Mouse (Mus musculus): ENCODE measurements at regions not wholly inside any gene's neighbourhood (a gene's known extent, or its start where the extent isn't known, plus 50 kb on each side); places are given as distances from the start of the nearest gene placed in this dataset.

DNA sequence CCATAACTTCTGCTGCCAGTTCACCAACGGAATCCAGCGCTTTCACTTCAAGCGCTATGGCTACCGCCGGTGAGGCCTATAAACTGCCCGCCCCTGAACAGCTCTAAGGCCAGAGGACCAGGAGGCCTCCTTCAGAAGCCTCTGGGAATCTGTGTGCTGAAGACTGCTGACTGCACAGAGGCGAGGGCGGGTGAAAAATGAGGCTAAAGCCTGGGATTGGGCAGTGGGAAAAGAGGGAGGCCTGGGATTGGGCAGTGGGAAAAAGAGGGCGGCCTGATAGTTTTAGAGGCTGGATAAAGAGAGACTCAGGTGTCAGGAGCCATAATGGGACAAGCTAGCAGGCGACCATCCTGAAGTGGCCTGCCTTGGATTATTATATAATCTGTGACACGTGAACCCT is 80.8 kb downstream of the Plekhb2 start:
- Histone ChIP-seq H3K4me3 (ENCODE audit: low read depth, low read length) (no peak overlapping the region), H3K9me3 (ENCODE audit: low read length) (no peaks in the 10 kb centered on the region), H3K4me1 (ENCODE audit: insufficient read depth, low read depth, low read length) (no peaks in the 10 kb centered on the region), H3K27me3 (replicated peaks; ENCODE audit: insufficient read depth, low read length) (no peaks in the 10 kb centered on the region), H3K9ac (replicated peaks; ENCODE audit: low read depth) (no peak overlapping the region), H3K36me3 (ENCODE audit: insufficient read depth, low read length) (no peaks in the 10 kb centered on the region), H3K27ac (ENCODE audit: low read length) (no peak overlapping the region), H3K4me2 (replicated peaks; ENCODE audit: low read depth, low read length) (no peak overlapping the region)
- no peak for ATAC-seq
- 89% methylated on average over 11 of the region's 11 CpGs for WGBS
- TF ChIP-seq EP300 (IDR thresholded peaks at IDR 0.05) (no peak), CTCF (IDR thresholded peaks at IDR 0.05) (no peak)
- DNase-seq (ENCODE audit: low spot score), result no peak

DNA sequence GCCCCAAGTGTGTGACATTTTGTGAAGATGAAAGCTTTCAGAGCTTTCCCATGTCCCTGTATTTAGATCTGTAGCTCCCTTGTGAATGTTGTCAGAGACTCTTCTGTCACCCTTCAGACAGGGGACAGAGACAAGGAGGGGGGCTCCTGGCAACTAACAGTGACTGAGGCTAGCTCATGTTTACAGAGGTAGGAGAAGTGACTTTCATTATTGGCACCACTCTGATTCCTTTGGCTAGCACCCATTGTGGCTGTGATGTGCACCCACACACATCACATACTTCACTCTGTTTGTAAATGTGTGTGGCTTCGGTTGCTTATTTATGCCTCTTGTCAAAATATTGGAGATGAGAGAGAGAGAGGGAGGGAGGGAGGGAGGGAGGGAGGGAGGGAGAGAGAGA is 93.4 kb downstream of the Plekhb2 start:
- no peaks in the 10 kb centered on the region for H3K36me3 ChIP-seq (ENCODE audit: insufficient read depth, low read length)
- no peaks in the 10 kb centered on the region for H3K9me3 ChIP-seq (ENCODE audit: low read length)
- no peak overlapping the region for H3K4me3 ChIP-seq (ENCODE audit: low read depth, low read length)
- DNase-seq (ENCODE audit: low spot score) (no peak), ATAC-seq (no peak)
- H3K27me3 ChIP-seq (replicated peaks; ENCODE audit: insufficient read depth, low read length), result no peaks in the 10 kb centered on the region
- no peaks in the 10 kb centered on the region for H3K4me1 ChIP-seq (ENCODE audit: insufficient read depth, low read depth, low read length)
- H3K4me2 ChIP-seq (replicated peaks; ENCODE audit: low read depth, low read length), result no peak overlapping the region
- H3K27ac ChIP-seq (ENCODE audit: low read length), result no peak overlapping the region
- 63% methylated on average over 1 of the region's 1 CpGs for WGBS
- no peak overlapping the region for H3K9ac ChIP-seq (replicated peaks; ENCODE audit: low read depth)
- TF ChIP-seq CTCF (IDR thresholded peaks at IDR 0.05) (no peak), EP300 (IDR thresholded peaks at IDR 0.05) (no peak)

DNA sequence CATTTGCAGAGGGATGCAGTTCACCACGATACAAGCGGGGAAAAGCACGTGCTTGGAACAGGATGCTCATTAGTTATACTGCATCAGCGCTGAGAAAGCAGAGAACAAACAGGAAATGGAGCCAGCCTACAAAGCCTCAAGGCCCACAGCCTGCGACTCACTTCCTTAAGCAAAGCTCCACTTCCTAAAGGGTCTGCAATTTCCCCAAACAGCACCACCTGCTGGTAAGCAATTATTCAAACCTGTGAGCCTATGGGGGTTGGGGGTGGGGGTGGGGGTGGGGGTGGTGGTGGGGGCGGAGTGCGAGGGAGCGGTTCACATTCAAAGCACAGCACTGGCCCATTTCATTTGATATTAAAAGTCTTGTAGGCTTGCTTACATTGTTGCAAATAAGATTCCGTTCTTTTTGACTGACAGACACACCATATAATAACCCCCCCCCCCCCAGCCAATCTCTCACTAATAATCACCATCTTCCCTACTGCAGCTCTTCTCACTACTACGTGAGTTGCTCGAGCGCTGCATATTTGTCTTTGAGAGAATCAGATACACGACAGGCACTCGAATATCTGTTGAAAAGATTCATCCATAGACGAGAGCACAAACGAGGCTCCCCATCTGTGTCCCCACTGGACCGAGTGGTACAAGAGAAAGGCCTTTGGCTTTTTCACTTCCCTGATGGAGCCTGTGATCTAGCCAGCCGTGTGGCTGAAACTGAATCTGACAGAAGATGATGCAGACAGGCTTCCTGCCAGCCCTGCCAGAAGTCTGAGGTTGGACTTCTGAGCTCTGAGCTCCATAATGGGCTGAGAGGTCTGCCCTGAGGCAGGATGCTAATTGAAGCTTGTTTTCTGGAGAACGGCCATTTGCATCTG is 112.1 kb downstream of the Plekhb2 start:
- H3K9me3 ChIP-seq (ENCODE audit: low read length), result no peaks in the 10 kb centered on the region
- H3K9ac ChIP-seq (replicated peaks; ENCODE audit: low read depth), result no peak overlapping the region
- no peaks in the 10 kb centered on the region for H3K4me1 ChIP-seq (ENCODE audit: insufficient read depth, low read depth, low read length)
- no peak overlapping the region for H3K4me2 ChIP-seq (replicated peaks; ENCODE audit: low read depth, low read length)
- no peaks in the 10 kb centered on the region for H3K27me3 ChIP-seq (replicated peaks; ENCODE audit: insufficient read depth, low read length)
- no peaks in the 10 kb centered on the region for H3K36me3 ChIP-seq (ENCODE audit: insufficient read depth, low read length)
- H3K27ac ChIP-seq (ENCODE audit: low read length), result no peak overlapping the region
- WGBS, result 70% methylated on average over 19 of the region's 19 CpGs
- DNase-seq (ENCODE audit: low spot score) (no peak), ATAC-seq (no peak)
- no peak for TF ChIP-seq CTCF (IDR thresholded peaks at IDR 0.05)
- TF ChIP-seq EP300 (IDR thresholded peaks at IDR 0.05), result no peak
- H3K4me3 ChIP-seq (ENCODE audit: low read depth, low read length), result no peak overlapping the region

DNA sequence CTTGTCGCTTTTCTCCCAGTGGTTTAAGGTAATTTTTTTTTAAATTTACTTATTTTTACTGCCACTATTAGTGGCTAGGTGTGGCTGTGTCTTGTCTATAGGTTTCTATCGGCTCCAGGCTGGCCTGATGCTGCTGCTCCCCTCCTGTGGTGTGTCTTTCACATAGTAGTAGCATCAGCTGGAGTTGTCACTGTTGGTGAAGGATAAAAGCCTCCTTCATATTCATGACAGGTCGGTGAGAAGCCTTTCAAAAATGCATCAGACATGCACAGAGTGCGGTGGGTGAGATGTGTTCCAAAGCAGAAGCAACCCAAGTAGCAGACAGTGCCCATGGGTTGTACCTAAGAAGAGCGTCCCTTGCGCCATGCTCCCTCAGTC is 112.7 kb downstream of the Plekhb2 start:
- Histone ChIP-seq H3K36me3 (ENCODE audit: insufficient read depth, low read length) (no peaks in the 10 kb centered on the region), H3K4me3 (ENCODE audit: low read depth, low read length) (no peak overlapping the region), H3K27ac (ENCODE audit: low read length) (no peak overlapping the region), H3K4me2 (replicated peaks; ENCODE audit: low read depth, low read length) (no peak overlapping the region), H3K9me3 (ENCODE audit: low read length) (no peaks in the 10 kb centered on the region), H3K9ac (replicated peaks; ENCODE audit: low read depth) (no peak overlapping the region), H3K27me3 (replicated peaks; ENCODE audit: insufficient read depth, low read length) (no peaks in the 10 kb centered on the region), H3K4me1 (ENCODE audit: insufficient read depth, low read depth, low read length) (no peaks in the 10 kb centered on the region)
- no peak for TF ChIP-seq EP300 (IDR thresholded peaks at IDR 0.05)
- TF ChIP-seq CTCF (IDR thresholded peaks at IDR 0.05), result no peak
- no peak for DNase-seq (ENCODE audit: low spot score)
- ATAC-seq, result no peak
- WGBS, result 74% methylated on average over 6 of the region's 6 CpGs

DNA sequence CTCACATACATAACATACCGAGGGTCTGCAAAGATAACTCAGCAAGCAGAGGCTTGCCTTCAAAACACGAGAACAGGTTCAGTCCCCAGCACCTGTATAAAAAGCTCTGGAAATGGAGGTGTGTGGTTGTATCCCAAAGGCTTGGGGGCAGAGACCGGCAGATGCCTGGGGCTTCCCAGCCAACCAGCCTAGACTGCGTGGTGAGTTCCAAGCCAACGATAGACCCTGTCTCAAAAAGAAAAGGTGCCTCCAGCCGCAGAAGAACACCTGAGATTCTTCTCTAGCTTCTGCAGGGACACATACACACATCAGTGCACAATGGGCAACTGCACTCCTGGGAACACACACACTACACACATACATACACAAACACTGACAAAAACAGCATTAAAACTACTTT is 125.0 kb downstream of the Plekhb2 start:
- H3K36me3 ChIP-seq (ENCODE audit: insufficient read depth, low read length), result no peaks in the 10 kb centered on the region
- no peak for ATAC-seq
- 80% methylated on average over 6 of the region's 6 CpGs for WGBS
- TF ChIP-seq CTCF (IDR thresholded peaks at IDR 0.05) (no peak), EP300 (IDR thresholded peaks at IDR 0.05) (no peak)
- H3K4me1 ChIP-seq (ENCODE audit: insufficient read depth, low read depth, low read length), result no peaks in the 10 kb centered on the region
- no peaks in the 10 kb centered on the region for H3K27me3 ChIP-seq (replicated peaks; ENCODE audit: insufficient read depth, low read length)
- H3K4me3 ChIP-seq (ENCODE audit: low read depth, low read length), result no peak overlapping the region
- H3K9me3 ChIP-seq (ENCODE audit: low read length), result no peaks in the 10 kb centered on the region
- H3K4me2 ChIP-seq (replicated peaks; ENCODE audit: low read depth, low read length), result no peak overlapping the region
- no peak for DNase-seq (ENCODE audit: low spot score)
- H3K27ac ChIP-seq (ENCODE audit: low read length), result no peak overlapping the region
- H3K9ac ChIP-seq (replicated peaks; ENCODE audit: low read depth), result no peak overlapping the region

DNA sequence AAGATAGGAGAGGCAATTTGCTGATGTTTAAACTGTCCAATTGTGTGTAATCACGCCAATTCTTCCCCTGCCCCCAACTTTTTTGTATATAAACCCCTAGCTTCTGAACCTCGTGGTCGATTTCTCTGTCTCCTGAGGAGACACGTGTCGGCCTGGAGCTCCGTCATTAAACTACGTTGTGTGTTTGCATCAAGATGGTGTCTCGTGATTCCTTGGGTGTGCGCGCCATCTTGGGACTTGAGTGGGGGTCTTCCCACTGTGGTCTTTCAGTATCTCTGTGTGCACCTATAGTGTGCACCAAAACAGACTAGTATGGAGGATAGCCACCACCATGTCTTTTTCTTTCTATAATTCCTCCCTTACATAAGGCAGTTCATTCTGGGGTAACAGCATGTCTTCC is 128.4 kb downstream of the Plekhb2 start:
- WGBS, result 85% methylated on average over 10 of the region's 10 CpGs
- no peak for ATAC-seq
- H3K9me3 ChIP-seq (ENCODE audit: low read length), result no peaks in the 10 kb centered on the region
- no peaks in the 10 kb centered on the region for H3K27me3 ChIP-seq (replicated peaks; ENCODE audit: insufficient read depth, low read length)
- H3K4me2 ChIP-seq (replicated peaks; ENCODE audit: low read depth, low read length), result no peak overlapping the region
- no peak for DNase-seq (ENCODE audit: low spot score)
- no peak overlapping the region for H3K9ac ChIP-seq (replicated peaks; ENCODE audit: low read depth)
- TF ChIP-seq EP300 (IDR thresholded peaks at IDR 0.05) (no peak), CTCF (IDR thresholded peaks at IDR 0.05) (no peak)
- no peaks in the 10 kb centered on the region for H3K4me1 ChIP-seq (ENCODE audit: insufficient read depth, low read depth, low read length)
- no peak overlapping the region for H3K4me3 ChIP-seq (ENCODE audit: low read depth, low read length)
- H3K27ac ChIP-seq (ENCODE audit: low read length), result no peak overlapping the region
- H3K36me3 ChIP-seq (ENCODE audit: insufficient read depth, low read length), result no peaks in the 10 kb centered on the region

Measured in lung, postnatal 0 days (tissue).